Mouse (Mus musculus) CH12.LX (cell line): ENCODE data around the gene Rcan2. TPM values are rescaled to one million over a fixed set of nuclear protein-coding genes. Genes with fewer than 3 reads are reported as not detected.

Experiments
- DNase-seq: peaks from one replicate; pipeline ENCODE4 v3.0.0-alpha.2; 2013; ENCODE audit errors: extremely low read depth
- H3K27ac ChIP-seq: 2 replicates; pipeline ENCODE4 v1.5.1; 2012; ENCODE audit warnings: low read depth, mild to moderate bottlenecking, control low read depth, moderate library complexity; ENCODE audit not compliant: insufficient read depth
- H3K27me3 ChIP-seq: replicated peaks from 2 replicates; pipeline ENCODE3; 2012; ENCODE audit warnings: inconsistent platforms
- H3K36me3 ChIP-seq, 2 experiments: replicated peaks in 1 of 2; 2 replicates each; pipeline versions ENCODE3 to v1.6.1; 2012; ENCODE audit warnings: inconsistent platforms in 1 of 2, low read length in 1 of 2, mild to moderate bottlenecking in 1 of 2, mixed read lengths in 1 of 2, moderate library complexity in 1 of 2; ENCODE audit not compliant: control insufficient read depth in 1 of 2, insufficient read depth in 1 of 2
- H3K4me1 ChIP-seq, 2 experiments: 2 replicates each; pipeline ENCODE4 v1.6.1; 2012; ENCODE audit warnings: inconsistent platforms in 1 of 2, moderate library complexity in 1 of 2; ENCODE audit not compliant: insufficient read depth in 2 of 2, control insufficient read depth in 1 of 2
- H3K4me2 ChIP-seq: 2 replicates; pipeline ENCODE4 v1.6.1; 2012; ENCODE audit warnings: low read depth, mild to moderate bottlenecking, control low read depth; ENCODE audit not compliant: poor library complexity, insufficient read depth, severe bottlenecking
- H3K4me3 ChIP-seq, 3 experiments: fragments of 150-350 bp in 1 of 3; sonication (generic) in 1 of 3; replicated peaks in 1 of 3; 2 replicates each; pipeline versions ENCODE3 to v1.5.1; 2011 to 2012; ENCODE audit warnings: low read depth in 2 of 3, low read length in 2 of 3, mild to moderate bottlenecking in 2 of 3, moderate library complexity in 2 of 3, control low read depth in 1 of 3, improper control_type of control experiment in 1 of 3, inconsistent platforms in 1 of 3, mixed read lengths in 1 of 3; ENCODE audit not compliant: poor library complexity in 1 of 3
- H3K79me2 ChIP-seq: replicated peaks from 2 replicates; pipeline ENCODE4 v1.6.1; 2012; ENCODE audit warnings: mild to moderate bottlenecking, moderate library complexity; ENCODE audit not compliant: control insufficient read depth, poor library complexity, insufficient read depth, severe bottlenecking; ENCODE audit errors: extremely low read depth
- H3K9ac ChIP-seq: 2 replicates; pipeline ENCODE4 v1.6.1; 2012; ENCODE audit warnings: low read depth, mild to moderate bottlenecking, control low read depth, moderate library complexity; ENCODE audit not compliant: insufficient read depth
- H3K9me3 ChIP-seq: replicated peaks from 2 replicates; pipeline ENCODE3; 2012; ENCODE audit warnings: low read length, inconsistent platforms, mixed read lengths
- CTCF ChIP-seq, 2 experiments: IDR thresholded peaks in 1 of 2; conservative IDR thresholded peaks in 1 of 2; 2 replicates each; pipeline ENCODE4 v1.5.1; 2011 to 2012; ENCODE audit warnings: low read depth in 2 of 2, low read length in 2 of 2, improper control_type of control experiment in 1 of 2, inconsistent platforms in 1 of 2, mild to moderate bottlenecking in 1 of 2, moderate library complexity in 1 of 2
- E2F4 ChIP-seq: IDR thresholded peaks from 2 replicates; pipeline ENCODE4 v1.6.1; 2011; ENCODE audit warnings: low read depth, low read length, improper control_type of control experiment; ENCODE audit not compliant: insufficient replicate concordance
- ELF1 ChIP-seq: IDR thresholded peaks from 2 replicates; pipeline ENCODE4 v1.6.1; 2014; ENCODE audit warnings: low read depth, mild to moderate bottlenecking, inconsistent platforms, low read length, improper control_type of control experiment
- HCFC1 ChIP-seq: IDR thresholded peaks from 2 replicates; pipeline ENCODE4 v1.6.1; 2012; ENCODE audit warnings: low read depth, mild to moderate bottlenecking, inconsistent platforms, low read length, improper control_type of control experiment
- JUN ChIP-seq: IDR thresholded peaks from 2 replicates; pipeline ENCODE4 v1.6.1; 2011; ENCODE audit warnings: low read depth, mild to moderate bottlenecking, low read length, improper control_type of control experiment, moderate library complexity; ENCODE audit not compliant: insufficient read depth
- MAZ ChIP-seq: IDR thresholded peaks from 2 replicates; pipeline ENCODE4 v1.6.1; 2012; ENCODE audit warnings: low read depth, mild to moderate bottlenecking, inconsistent platforms, low read length, improper control_type of control experiment, moderate library complexity
- MXI1 ChIP-seq: IDR thresholded peaks from 2 replicates; pipeline ENCODE4 v1.6.1; 2011; ENCODE audit warnings: mild to moderate bottlenecking, low read depth, low read length, improper control_type of control experiment
- MYC ChIP-seq: IDR thresholded peaks from 2 replicates; pipeline ENCODE4 v1.6.1; 2011; ENCODE audit warnings: low read depth, mild to moderate bottlenecking, improper control_type of control experiment, low read length
- NELFE ChIP-seq: IDR thresholded peaks from 2 replicates; pipeline ENCODE4 v1.6.1; 2011; ENCODE audit warnings: low read depth, low read length, improper control_type of control experiment
- NRF1 ChIP-seq: IDR thresholded peaks from 2 replicates; pipeline ENCODE4 v1.6.1; 2014; ENCODE audit warnings: low read depth, mild to moderate bottlenecking, inconsistent platforms, low read length, improper control_type of control experiment, moderate library complexity
- PAX5 ChIP-seq: IDR thresholded peaks from 2 replicates; pipeline ENCODE4 v1.6.1; 2012; ENCODE audit warnings: low read length, inconsistent platforms, mixed read lengths
- POLR2A ChIP-seq: IDR thresholded peaks from 2 replicates; pipeline ENCODE4 v1.6.1; 2011; ENCODE audit warnings: low read depth, mild to moderate bottlenecking, improper control_type of control experiment, low read length
- RAD21 ChIP-seq: IDR thresholded peaks from 2 replicates; pipeline ENCODE4 v1.6.1; 2011; ENCODE audit warnings: low read depth, mild to moderate bottlenecking, low read length, improper control_type of control experiment, moderate library complexity
- RCOR1 ChIP-seq: conservative IDR thresholded peaks from 2 replicates; pipeline ENCODE4 v1.6.1; 2012; ENCODE audit warnings: low read depth, mild to moderate bottlenecking, inconsistent platforms, low read length, improper control_type of control experiment
- UBTF ChIP-seq: IDR thresholded peaks from 2 replicates; pipeline ENCODE4 v1.6.1; 2012; ENCODE audit warnings: low read depth, mild to moderate bottlenecking, inconsistent platforms, low read length, improper control_type of control experiment, moderate library complexity
- USF1 ChIP-seq: IDR thresholded peaks from 2 replicates; pipeline ENCODE4 v1.6.1; 2014; ENCODE audit warnings: low read depth, mild to moderate bottlenecking, inconsistent platforms, low read length, improper control_type of control experiment
- USF2 ChIP-seq: conservative IDR thresholded peaks from 2 replicates; pipeline ENCODE4 v1.6.1; 2011; ENCODE audit warnings: low read depth, low read length, improper control_type of control experiment
- ZNF384 ChIP-seq: IDR thresholded peaks from 2 replicates; pipeline ENCODE4 v1.6.1; 2012; ENCODE audit warnings: low read depth, low read length, improper control_type of control experiment, inconsistent platforms
- dilution Hi-C: fragments of 300-500 bp; cut with MboI; formaldehyde crosslinking; loops from 2 replicates; pipeline ENCODE4 v1.14.3; 2020; ENCODE audit warnings: low sequenced_read_pairs; ENCODE audit not compliant: extremely low pct_unique_long_range_greater_than_20kb, extremely low pct_ligation_motif_present
- in situ Hi-C: fragments of 300-500 bp; cut with MboI; formaldehyde crosslinking; loops from 3 replicates; pipeline ENCODE4 v1.14.3; 2019; ENCODE audit warnings: low sequenced_read_pairs, low pct_ligation_motif_present, low pct_unique_long_range_greater_than_20kb, mixed read lengths
- polyA plus RNA-seq: library from polyadenylated mRNA; unstranded; fragments of >175 nt; gene quantifications from 2 replicates; pipeline ENCODE4 v1.2.1, GENCODE M21; 2012; ENCODE audit warnings: low read depth; ENCODE audit not compliant: insufficient read length
- total RNA-seq, 2 experiments: library from RNA; depleted of rRNA; stranded (reverse); fragments of 300-350 nt in 1 of 2; fragments of >200 nt in 1 of 2; gene quantifications; 2 replicates each; pipeline ENCODE4 v1.2.3; 2012 to 2014

The Rcan2 gene
- total and polyA plus RNA-seq, 3 experiments = 0.32 to 1.5 TPM; not detected in 1

GRCm38 (mm10) chr17:44078631-44079350, 277.6 kb downstream of the Rcan2 start, which contains the start of gene Enpp5:
Gene Enpp5, plus strand, starts transcription at chr17:44078813.
- in situ Hi-C loops = loop anchor here (10.0 kb wide), 1 partner anchor 46 kb away; no protein-coding TSS in a partner anchor
- Histone ChIP-seq H3K27ac (no peak within 1 kb of the TSS), H3K27me3 (peaks cover 76% of the 10 kb centered on the region), H3K4me3 (no peak within 1 kb of the TSS), H3K36me3 (no peaks in the 10 kb centered on the region), H3K9me3 (peaks cover 2% of the 10 kb centered on the region), H3K9ac (no peak within 1 kb of the TSS), H3K4me1 (0 out of 4 replicates have a peak, but pooled peaks cover 0 to 3% of the 10 kb centered on the region in 2 experiments), H3K4me2 (no peak within 1 kb of the TSS), H3K79me2 (no peaks in the 10 kb centered on the region)
- no peak for TF ChIP-seq NRF1
- TF ChIP-seq ELF1 = no peak
- TF ChIP-seq E2F4 = no peak
- TF ChIP-seq POLR2A = no peak
- no peak for TF ChIP-seq MAZ
- no peak for TF ChIP-seq MYC
- no peak for TF ChIP-seq NELFE
- TF ChIP-seq CTCF (conservative IDR thresholded peaks at IDR 0.05 in 1 of 2, IDR thresholded peaks at IDR 0.05 in 1 of 2; ENCODE audit: low read depth in 2 of 2, low read length in 2 of 2) = no peak
- no peak for TF ChIP-seq HCFC1
- no peak for TF ChIP-seq PAX5
- TF ChIP-seq RAD21 = no peak
- TF ChIP-seq ZNF384 = no peak
- no peak for TF ChIP-seq RCOR1
- no peak for TF ChIP-seq USF1
- no peak for TF ChIP-seq USF2
- no peak for TF ChIP-seq MXI1
- TF ChIP-seq JUN = no peak
- TF ChIP-seq UBTF = no peak
- dilution Hi-C loops = no loop called here
- no peak for DNase-seq

GRCm38 (mm10) chr17:44083156-44083555, 282.0 kb downstream of the Rcan2 start:
- H3K9ac ChIP-seq = no peak overlapping the region
- TF ChIP-seq USF2 = no peak
- no peak for TF ChIP-seq JUN
- TF ChIP-seq UBTF = no peak
- TF ChIP-seq, all 38 proteins: peak for 0
- no peaks in the 10 kb centered on the region for H3K79me2 ChIP-seq
- H3K27me3 ChIP-seq = peaks cover 85% of the 10 kb centered on the region
- in situ Hi-C loops = no loop called here
- no peaks in the 10 kb centered on the region for H3K9me3 ChIP-seq
- no peak overlapping the region for H3K27ac ChIP-seq
- H3K4me3 ChIP-seq = no peak overlapping the region
- DNase-seq = no peak
- dilution Hi-C loops = no loop called here
- H3K4me2 ChIP-seq = no peak overlapping the region
- no peaks in the 10 kb centered on the region for H3K36me3 ChIP-seq
- peaks cover 2 to 3% of the 10 kb centered on the region in 2 experiments; a peak in 3 of 4 replicates for H3K4me1 ChIP-seq
